Mouse (Mus musculus): ENCODE measurements around the gene Atp1a4.

The Atp1a4 gene

GRCm38 (mm10) chr1:172192217-172192616 is 66.0 kb downstream of the Atp1a4 start:
- no peak for DNase-seq

- no peak for DNase-seq
Observed at GRCm38 (mm10) chr1:172191578-172191977, 66.6 kb downstream of the Atp1a4 start.

- peak in 1 of 2 experiments; percentile 65 for DNase-seq
Observed at GRCm38 (mm10) chr1:172188891-172189290, 69.3 kb downstream of the Atp1a4 start.

- no peak for DNase-seq
Observed at GRCm38 (mm10) chr1:172186401-172187289, 71.6 kb downstream of the Atp1a4 start.

- no peak for DNase-seq
Observed at GRCm38 (mm10) chr1:172183915-172184314, 74.3 kb downstream of the Atp1a4 start.

GRCm38 (mm10) chr1:172183056-172183455 is 75.2 kb downstream of the Atp1a4 start:
- DNase-seq: no peak

GRCm38 (mm10) chr1:172181777-172182176 is 76.4 kb downstream of the Atp1a4 start:
- DNase-seq: no peak

GRCm38 (mm10) chr1:172180881-172181280 is 77.3 kb downstream of the Atp1a4 start:
- DNase-seq: no peak

GRCm38 (mm10) chr1:172179102-172179501 is 79.1 kb downstream of the Atp1a4 start:
- peak in 1 of 2 experiments; percentile 36 for DNase-seq

- no peak for DNase-seq
Observed at GRCm38 (mm10) chr1:172177791-172178190, 80.4 kb downstream of the Atp1a4 start.
